Mouse (Mus musculus): ENCODE measurements around the gene Gm4340. TPM values are rescaled to one million over a fixed set of nuclear protein-coding genes. Genes with fewer than 3 reads are reported as not detected.

The Gm4340 gene
- polyA plus RNA-seq, 1 experiment from 2014 or later = not detected

Other genes starting within 250 kb of the Gm4340 start
- gene Gm21293, start 51.1 kb upstream of the Gm4340 start, polyA plus RNA-seq (2016; fragmentation: Nextera tagmentation; extraction: Ambion mirVana) = not detected in 2 replicates
- not detected in 2 replicates for gene Gm6763, start 42.5 kb upstream of the Gm4340 start, polyA plus RNA-seq (2016; fragmentation: Nextera tagmentation; extraction: Ambion mirVana)
- not detected in 2 replicates for gene Gm8764, start 34.0 kb upstream of the Gm4340 start, polyA plus RNA-seq (2016; fragmentation: Nextera tagmentation; extraction: Ambion mirVana)
- gene Gm21304, start 25.5 kb upstream of the Gm4340 start, polyA plus RNA-seq (2016; fragmentation: Nextera tagmentation; extraction: Ambion mirVana) = not detected in 2 replicates
- gene Gm21312, start 17.0 kb upstream of the Gm4340 start, polyA plus RNA-seq (2016; fragmentation: Nextera tagmentation; extraction: Ambion mirVana) = not detected in 2 replicates
- not detected in 2 replicates for gene Gm20765, start 8.5 kb upstream of the Gm4340 start, polyA plus RNA-seq (2016; fragmentation: Nextera tagmentation; extraction: Ambion mirVana)